Mouse (Mus musculus): Measurements from ENCODE around the gene Gcc1. TPM values are rescaled to one million over a fixed set of nuclear protein-coding genes. Genes with fewer than 3 reads are reported as not detected.

Gene Gcc1
- polyA plus RNA-seq, 1 experiment from 2014 or later: 5.4 TPM

GRCm38 (mm10) chr6:28447937-28448336, 19.7 kb upstream of the Gcc1 start:
- Histone ChIP-seq H3K36me3 (no peaks in the 10 kb centered on the region), H3K4me2 (no peak overlapping the region), H3K27ac (replicated peaks) (no peak overlapping the region), H3K9ac (no peak overlapping the region), H3K9me3 (no peaks in the 10 kb centered on the region), H3K4me1 (no peaks in the 10 kb centered on the region), H3K4me3 (no peak overlapping the region), H3K27me3 (replicated peaks) (peaks cover 66% of the 10 kb centered on the region)
- ATAC-seq (ENCODE audit: extremely low read depth, insufficient number of reproducible peaks, low FRiP score, low TSS enrichment): no peak
- 72% methylated on average over 7 of the region's 7 CpGs for WGBS

- Histone ChIP-seq H3K9me3 (no peaks in the 10 kb centered on the region), H3K4me2 (no peak overlapping the region), H3K4me3 (no peak overlapping the region), H3K4me1 (no peaks in the 10 kb centered on the region; the same call in 1 of the 2 replicates), H3K36me3 (peaks cover 10% of the 10 kb centered on the region), H3K27me3 (replicated peaks) (no peaks in the 10 kb centered on the region), H3K27ac (replicated peaks) (no peak overlapping the region), H3K9ac (no peak overlapping the region)
- no peak for ATAC-seq (ENCODE audit: extremely low read depth, insufficient number of reproducible peaks, low FRiP score, low TSS enrichment)
- whole genome bisulfite sequencing: 59% methylated on average over 6 of the region's 6 CpGs
These were observed 3.3 kb upstream of the Gcc1 start for GRCm38 (mm10) chr6:28431538-28431855.

- H3K27ac ChIP-seq (replicated peaks): no peak overlapping the region
- no peaks in the 10 kb centered on the region for H3K9me3 ChIP-seq
- ATAC-seq (ENCODE audit: extremely low read depth, insufficient number of reproducible peaks, low FRiP score, low TSS enrichment): no peak
- H3K4me1 ChIP-seq: peaks cover 2% of the 10 kb centered on the region
- H3K36me3 ChIP-seq: peaks cover 16% of the 10 kb centered on the region
- no peaks in the 10 kb centered on the region for H3K27me3 ChIP-seq (replicated peaks)
- WGBS: 74% methylated on average over 10 of the region's 10 CpGs
- no peak overlapping the region for H3K4me3 ChIP-seq
- H3K4me2 ChIP-seq: no peak overlapping the region
- no peak overlapping the region for H3K9ac ChIP-seq
These were observed 2.8 kb upstream of the Gcc1 start for GRCm38 (mm10) chr6:28430795-28431537.

- peaks cover 13% of the 10 kb centered on the region for H3K4me1 ChIP-seq
- no peak overlapping the region for H3K4me3 ChIP-seq
- no peak overlapping the region for H3K27ac ChIP-seq (replicated peaks)
- no peak overlapping the region for H3K9ac ChIP-seq
- 79% methylated on average over 11 of the region's 11 CpGs for WGBS
- peaks cover 27% of the 10 kb centered on the region for H3K36me3 ChIP-seq
- H3K9me3 ChIP-seq: no peaks in the 10 kb centered on the region
- H3K27me3 ChIP-seq (replicated peaks): no peaks in the 10 kb centered on the region
- ATAC-seq (ENCODE audit: extremely low read depth, insufficient number of reproducible peaks, low FRiP score, low TSS enrichment): no peak
- no peak overlapping the region for H3K4me2 ChIP-seq
These were observed 1.7 kb upstream of the Gcc1 start for GRCm38 (mm10) chr6:28429870-28430269.

GRCm38 (mm10) chr6:28427096-28427839, 922 bp downstream of the Gcc1 start, which contains the start of gene Fscn3:
Fscn3 (plus strand) TSS chr6:28427789.
- Histone ChIP-seq H3K9me3 (no peaks in the 10 kb centered on the region), H3K36me3 (peaks cover 27% of the 10 kb centered on the region), H3K27me3 (replicated peaks) (no peaks in the 10 kb centered on the region), H3K4me1 (peaks cover 22% of the 10 kb centered on the region), H3K27ac (replicated peaks) (no peak within 1 kb of the TSS), H3K4me3 (no peak within 1 kb of the TSS), H3K9ac (no peak within 1 kb of the TSS), H3K4me2 (no peak within 1 kb of the TSS)
- ATAC-seq (ENCODE audit: extremely low read depth, insufficient number of reproducible peaks, low FRiP score, low TSS enrichment): no peak
- 73% methylated on average over 3 of the region's 3 CpGs for WGBS

- 0 out of 2 replicates have a peak overlapping the region, but pooled peaks have one; percentile 5 for H3K9ac ChIP-seq
- peak overlapping the region; percentile 77 for H3K4me2 ChIP-seq
- H3K27ac ChIP-seq (replicated peaks): no peak overlapping the region; the same call in 1 of the 2 replicates
- peaks cover 27% of the 10 kb centered on the region for H3K36me3 ChIP-seq
- peak overlapping the region; percentile 96 for H3K4me3 ChIP-seq
- no peaks in the 10 kb centered on the region for H3K9me3 ChIP-seq
- WGBS: 46% methylated on average over 6 of the region's 6 CpGs
- H3K27me3 ChIP-seq (replicated peaks): no peaks in the 10 kb centered on the region
- H3K4me1 ChIP-seq: peaks cover 39% of the 10 kb centered on the region
- no peak for ATAC-seq (ENCODE audit: extremely low read depth, insufficient number of reproducible peaks, low FRiP score, low TSS enrichment)
These were observed 3.2 kb downstream of the Gcc1 start for GRCm38 (mm10) chr6:28425019-28425418.

GRCm38 (mm10) chr6:28423767-28424695, 4.2 kb downstream of the Gcc1 start:
- Histone ChIP-seq H3K4me1 (peaks cover 48% of the 10 kb centered on the region), H3K9ac (peak overlapping the region; percentile 97), H3K9me3 (no peaks in the 10 kb centered on the region), H3K4me3 (peak overlapping the region; percentile 96), H3K4me2 (peak overlapping the region; percentile 77), H3K27ac (replicated peaks) (peak overlapping the region; percentile 85), H3K27me3 (replicated peaks) (no peaks in the 10 kb centered on the region), H3K36me3 (peaks cover 30% of the 10 kb centered on the region)
- 3% methylated on average over 46 of the region's 46 CpGs for WGBS
- ATAC-seq (ENCODE audit: extremely low read depth, insufficient number of reproducible peaks, low FRiP score, low TSS enrichment): 0 out of 2 replicates have a peak, but pooled peaks have one; percentile 25

GRCm38 (mm10) chr6:28423313-28423712, 4.9 kb downstream of the Gcc1 start, which contains the start of gene Arf5:
Arf5 (plus strand) TSS chr6:28423560.
- H3K36me3 ChIP-seq: peaks cover 37% of the 10 kb centered on the region
- no peaks in the 10 kb centered on the region for H3K27me3 ChIP-seq (replicated peaks)
- peak; percentile 60 for ATAC-seq (ENCODE audit: extremely low read depth, insufficient number of reproducible peaks, low FRiP score, low TSS enrichment)
- peak within 1 kb of the TSS; percentile 85 for H3K27ac ChIP-seq (replicated peaks)
- no peaks in the 10 kb centered on the region for H3K9me3 ChIP-seq
- peak within 1 kb of the TSS; percentile 77 for H3K4me2 ChIP-seq
- H3K4me3 ChIP-seq: peak within 1 kb of the TSS; percentile 96
- WGBS: under 1% methylated on average over 23 of the region's 42 CpGs
- H3K9ac ChIP-seq: peak within 1 kb of the TSS; percentile 97
- H3K4me1 ChIP-seq: peaks cover 54% of the 10 kb centered on the region

- H3K9ac ChIP-seq: no peak overlapping the region
- peak overlapping the region; percentile 85 for H3K27ac ChIP-seq (replicated peaks)
- no peaks in the 10 kb centered on the region for H3K27me3 ChIP-seq (replicated peaks)
These were observed 5.4 kb downstream of the Gcc1 start for GRCm38 (mm10) chr6:28422651-28423290.

GRCm38 (mm10) chr6:28421469-28422000, 6.7 kb downstream of the Gcc1 start:
- Histone ChIP-seq H3K4me1 (peaks cover 66% of the 10 kb centered on the region), H3K4me2 (peak overlapping the region; percentile 97), H3K4me3 (peak overlapping the region; percentile 74), H3K9ac (peak overlapping the region; percentile 89), H3K9me3 (no peaks in the 10 kb centered on the region), H3K27ac (replicated peaks) (peak overlapping the region; percentile 55), H3K27me3 (replicated peaks) (no peaks in the 10 kb centered on the region), H3K36me3 (peaks cover 45% of the 10 kb centered on the region)
- WGBS: under 1% methylated on average over 27 of the region's 27 CpGs
- peak; percentile 86 for ATAC-seq (ENCODE audit: extremely low read depth, insufficient number of reproducible peaks, low FRiP score, low TSS enrichment)

More at GRCm38 (mm10) chr6:28422651-28423290, 5.4 kb downstream of the Gcc1 start:
- H3K4me1 ChIP-seq: peaks cover 60% of the 10 kb centered on the region
- 70% methylated on average over 15 of the region's 15 CpGs for WGBS
- H3K4me2 ChIP-seq: peak overlapping the region; percentile 77
- H3K4me3 ChIP-seq: peak overlapping the region; percentile 96
- no peaks in the 10 kb centered on the region for H3K9me3 ChIP-seq
- no peak for ATAC-seq (ENCODE audit: extremely low read depth, insufficient number of reproducible peaks, low FRiP score, low TSS enrichment)
- H3K36me3 ChIP-seq: peaks cover 42% of the 10 kb centered on the region
